Mouse (Mus musculus) brain, embryonic 14.5 days (tissue): ENCODE data around the gene Rassf3.

Source experiments
- CTCF ChIP-seq: fragments of 200-500 bp; IDR thresholded peaks from 2 replicates; pipeline ENCODE4 v1.5.1; 2012; ENCODE audit warnings: inconsistent platforms, mild to moderate bottlenecking, moderate library complexity, borderline replicate concordance; ENCODE audit not compliant: insufficient read depth, insufficient read length; ENCODE audit errors: extremely low read depth
- POLR2A ChIP-seq: fragments of 200-500 bp; IDR thresholded peaks from 2 replicates; pipeline ENCODE4 v1.6.1; 2012; ENCODE audit warnings: mild to moderate bottlenecking, inconsistent platforms, borderline replicate concordance; ENCODE audit not compliant: poor library complexity, insufficient read depth, insufficient read length, severe bottlenecking; ENCODE audit errors: extremely low read depth

GRCm38 (mm10) chr10:121481141-121481540, 5.0 kb upstream of the Rassf3 start:
- TF ChIP-seq POLR2A (no peak), CTCF (no peak)
